Mouse (Mus musculus) liver, adult 2 months (tissue): ENCODE data around the gene Aqp1. TPM values are rescaled to one million over a fixed set of nuclear protein-coding genes. Genes with fewer than 3 reads are reported as not detected.

Experiments
- DNase-seq: peaks from one replicate; pipeline ENCODE4 v3.0.0-alpha.2; 2011; ENCODE audit warnings: low read depth, low spot score; ENCODE audit errors: extremely low read depth
- H3K27ac ChIP-seq: fragments of 200-500 bp; replicated peaks from 2 replicates; pipeline ENCODE4 v1.5.1; 2012; ENCODE audit warnings: low read depth, mild to moderate bottlenecking, control low read depth, inconsistent platforms, low read length; ENCODE audit not compliant: insufficient read depth
- H3K27me3 ChIP-seq: fragments of 200-500 bp; 2 replicates; pipeline ENCODE4 v1.6.1; 2012; ENCODE audit warnings: mild to moderate bottlenecking, moderate library complexity, low read length, inconsistent platforms; ENCODE audit not compliant: control insufficient read depth, insufficient read depth
- H3K36me3 ChIP-seq: fragments of 200-500 bp; 2 replicates; pipeline ENCODE4 v1.6.1; 2012; ENCODE audit warnings: low read length, inconsistent platforms; ENCODE audit not compliant: control insufficient read depth, insufficient read depth
- H3K4me1 ChIP-seq: fragments of 200-500 bp; 2 replicates; pipeline ENCODE4 v1.6.1; 2011; ENCODE audit warnings: low read length; ENCODE audit not compliant: control insufficient read depth, insufficient read depth
- H3K4me3 ChIP-seq: fragments of 200-500 bp; 2 replicates; pipeline ENCODE4 v1.5.1; 2011; ENCODE audit warnings: low read depth, mild to moderate bottlenecking, control low read depth, low read length, moderate library complexity; ENCODE audit not compliant: insufficient read depth
- H3K79me2 ChIP-seq: fragments of 200-500 bp; 2 replicates; pipeline ENCODE4 v1.6.1; 2012; ENCODE audit warnings: inconsistent platforms, mild to moderate bottlenecking, low read length, moderate library complexity; ENCODE audit not compliant: control insufficient read depth, insufficient read depth
- H3K9ac ChIP-seq: fragments of 200-500 bp; 2 replicates; pipeline ENCODE4 v1.6.1; 2012; ENCODE audit warnings: low read depth, mild to moderate bottlenecking, control low read depth, inconsistent platforms, low read length
- CTCF ChIP-seq: fragments of 200-500 bp; IDR thresholded peaks from 2 replicates; pipeline ENCODE4 v1.5.1; 2011; ENCODE audit warnings: low read depth, low read length, control low read depth
- POLR2A ChIP-seq: fragments of 200-500 bp; IDR thresholded peaks from 2 replicates; pipeline ENCODE4 v1.6.1; 2011; ENCODE audit warnings: low read length, control low read depth; ENCODE audit not compliant: insufficient read depth; ENCODE audit errors: extremely low read depth
- WGBS: fragments of 180-500 bp; shearing (Covaris S2); methylation state at CpG from one replicate; pipeline ENCODE4 v1.1.7; 2018; 5-methylcytosine and 5-hydroxymethylcytosine counted together
- polyA plus RNA-seq: library from polyadenylated mRNA; depleted of rRNA; stranded (reverse); fragments of >200 nt; gene quantifications from 2 replicates; pipeline ENCODE4 v1.2.3, GENCODE M21; 2012
- total RNA-seq: library from RNA; depleted of rRNA; stranded (reverse); fragments of >200 nt; gene quantifications from 2 replicates; pipeline ENCODE4 v1.2.3, GENCODE M21; 2014

Aqp1 gene
- total and polyA plus RNA-seq, 2 experiments = 88.6 to 91.4 TPM

DNA sequence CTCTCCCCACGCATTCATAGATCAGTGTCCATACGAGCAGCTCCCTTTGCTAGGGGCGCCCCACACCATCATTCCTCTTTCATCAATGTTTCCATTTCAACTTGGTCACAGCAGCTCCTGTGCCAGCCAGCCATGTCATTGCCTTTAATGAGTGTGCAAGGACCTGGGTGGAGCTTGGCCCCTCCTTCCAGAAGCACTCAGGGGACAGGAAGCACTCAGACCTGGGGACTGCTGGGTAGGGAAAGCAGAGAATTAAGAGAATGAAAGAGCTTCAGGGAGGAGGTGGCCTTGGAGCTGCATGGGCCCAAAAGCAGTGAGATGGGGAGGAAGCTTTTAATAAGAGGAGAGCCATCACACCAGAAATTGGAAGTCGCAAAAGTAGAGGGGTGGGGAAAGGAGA, 45.7 kb downstream of the Aqp1 start:
- DNase-seq = no peak
- WGBS = 92% methylated on average over 4 of the region's 4 CpGs
- no peak for TF ChIP-seq POLR2A
- TF ChIP-seq CTCF = no peak
- H3K79me2 ChIP-seq = no peaks in the 10 kb centered on the region
- H3K27ac ChIP-seq = no peak overlapping the region
- H3K4me3 ChIP-seq = no peak overlapping the region
- no peaks in the 10 kb centered on the region; the same call in 1 of the 2 replicates for H3K4me1 ChIP-seq
- no peaks in the 10 kb centered on the region for H3K36me3 ChIP-seq
- H3K27me3 ChIP-seq = no peaks in the 10 kb centered on the region
- no peak overlapping the region for H3K9ac ChIP-seq

DNA sequence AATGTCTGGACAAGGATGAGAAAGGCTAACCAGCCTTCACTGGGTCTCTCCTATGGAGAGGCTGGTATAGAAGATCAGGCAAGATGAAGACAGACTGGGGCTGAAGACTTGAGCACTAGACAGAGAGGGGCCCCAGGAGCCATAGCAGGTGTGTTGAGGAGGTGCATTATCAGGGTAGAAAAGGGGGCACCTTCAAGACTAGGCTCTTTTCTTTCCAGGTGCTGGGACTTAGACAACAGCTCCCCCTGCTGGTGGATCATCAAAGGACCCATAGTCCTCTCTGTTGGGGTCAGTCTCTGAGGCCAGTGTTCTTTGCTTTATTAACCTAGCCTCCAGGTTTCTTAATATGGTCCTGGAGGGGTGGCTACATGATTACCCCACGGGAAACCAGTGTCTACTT, 47.7 kb downstream of the Aqp1 start:
- no peaks in the 10 kb centered on the region for H3K27me3 ChIP-seq
- no peak overlapping the region for H3K27ac ChIP-seq
- no peaks in the 10 kb centered on the region for H3K79me2 ChIP-seq
- H3K4me3 ChIP-seq = no peak overlapping the region
- no peaks in the 10 kb centered on the region; the same call in 1 of the 2 replicates for H3K4me1 ChIP-seq
- no peaks in the 10 kb centered on the region for H3K36me3 ChIP-seq
- TF ChIP-seq CTCF (peak; percentile 63; the same call in 1 of the 2 replicates), POLR2A (no peak)
- 0% methylated on average over 1 of the region's 1 CpGs for WGBS
- H3K9ac ChIP-seq = no peak overlapping the region
- DNase-seq = peak; percentile 37

DNA sequence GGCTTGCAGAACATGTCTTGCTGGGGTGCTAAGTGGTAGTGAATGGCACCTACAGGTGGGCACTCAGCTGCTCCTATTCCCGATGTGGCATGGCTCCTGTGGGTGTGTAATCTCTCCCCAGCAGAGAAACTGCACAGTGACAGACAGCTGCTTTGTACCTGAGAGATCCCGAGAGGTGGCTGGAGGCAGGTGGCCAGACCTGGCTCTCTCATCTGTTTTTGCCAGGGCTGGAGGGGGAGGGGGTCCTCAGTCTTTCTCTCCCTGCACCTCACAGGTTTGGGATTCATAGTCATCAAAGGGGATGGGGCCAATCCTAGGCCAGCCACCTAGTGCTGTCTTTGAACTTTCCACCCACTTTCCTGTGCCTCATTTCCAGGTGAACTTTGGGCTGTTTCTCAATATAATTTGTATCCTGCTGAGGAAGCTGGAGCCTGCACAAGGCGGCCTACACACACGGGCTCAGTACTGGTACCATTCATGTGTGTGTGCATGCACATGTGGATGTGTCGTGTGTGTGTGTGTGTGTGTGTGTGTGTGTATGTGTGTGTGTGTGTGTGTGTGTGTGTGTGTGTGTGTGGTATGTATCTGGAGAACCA, 48.2 kb downstream of the Aqp1 start:
- 28% methylated on average over 5 of the region's 5 CpGs for WGBS
- no peaks in the 10 kb centered on the region; the same call in 1 of the 2 replicates for H3K4me1 ChIP-seq
- H3K27ac ChIP-seq = no peak overlapping the region

DNA sequence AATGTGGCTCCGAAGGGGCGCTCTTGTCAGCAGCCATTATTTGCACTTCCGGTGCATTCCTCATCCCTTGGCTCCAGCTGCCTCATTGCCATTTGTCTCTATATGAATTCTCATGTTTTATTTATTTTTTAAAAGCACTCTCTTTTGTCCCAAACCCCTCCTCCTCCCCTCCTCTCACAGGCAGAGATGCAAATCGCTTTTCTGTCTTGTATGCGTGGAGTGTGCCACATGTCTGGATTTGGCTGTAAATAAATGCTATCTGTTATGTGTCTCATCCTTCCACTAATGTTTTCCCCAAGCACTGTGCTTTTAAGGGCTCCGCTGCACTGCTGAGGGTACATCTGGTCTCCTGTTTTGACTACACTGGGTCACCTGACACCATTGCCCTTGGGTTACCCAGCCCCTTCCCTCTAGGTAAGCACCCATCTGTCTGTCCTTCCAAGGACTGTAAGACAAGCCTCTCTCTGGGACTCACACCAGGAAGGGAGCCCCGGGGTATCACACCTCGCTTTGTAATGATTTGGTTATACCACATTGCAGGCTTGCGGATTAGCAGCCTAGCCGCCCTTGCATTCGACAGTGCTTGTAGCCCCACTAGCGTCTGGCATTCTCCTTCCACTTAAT, 52.4 kb downstream of the Aqp1 start:
- no peaks in the 10 kb centered on the region; the same call in 1 of the 2 replicates for H3K4me1 ChIP-seq
- 69% methylated on average over 12 of the region's 12 CpGs for WGBS
- no peaks in the 10 kb centered on the region for H3K27me3 ChIP-seq
- no peak for DNase-seq
- H3K79me2 ChIP-seq = no peaks in the 10 kb centered on the region
- no peak overlapping the region for H3K4me3 ChIP-seq
- H3K27ac ChIP-seq = no peak overlapping the region
- no peak for TF ChIP-seq POLR2A
- TF ChIP-seq CTCF = no peak
- H3K36me3 ChIP-seq = no peaks in the 10 kb centered on the region
- no peak overlapping the region for H3K9ac ChIP-seq

More for the DNA sequence above, 48.2 kb downstream of the Aqp1 start:
- Histone ChIP-seq H3K79me2 (no peaks in the 10 kb centered on the region), H3K27me3 (no peaks in the 10 kb centered on the region), H3K9ac (no peak overlapping the region), H3K4me3 (no peak overlapping the region), H3K36me3 (no peaks in the 10 kb centered on the region)
- DNase-seq = peak; percentile 80
- no peak for TF ChIP-seq CTCF

DNA sequence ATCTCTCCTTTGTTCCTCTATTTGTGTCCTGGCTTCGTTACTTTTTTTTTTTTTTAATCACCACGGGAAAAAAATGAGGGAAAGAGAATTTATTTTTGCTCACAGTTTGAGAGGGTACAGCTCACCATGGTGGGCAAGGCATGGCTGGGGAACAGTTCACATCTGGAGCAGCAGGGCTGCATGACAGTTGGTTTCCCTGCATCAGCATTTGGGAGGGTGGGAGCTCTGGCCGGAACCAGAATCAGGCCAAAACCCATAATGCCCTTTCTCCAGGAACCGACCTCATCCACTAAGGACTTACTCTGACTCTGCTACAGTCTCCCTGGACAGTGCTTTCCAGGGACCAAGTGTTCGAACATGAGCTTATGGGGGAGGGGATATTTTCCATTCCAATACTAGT, 53.1 kb downstream of the Aqp1 start:
- 53% methylated on average over 5 of the region's 5 CpGs for WGBS
- Histone ChIP-seq H3K27me3 (no peaks in the 10 kb centered on the region), H3K4me1 (no peaks in the 10 kb centered on the region), H3K27ac (no peak overlapping the region), H3K4me3 (no peak overlapping the region), H3K9ac (no peak overlapping the region), H3K79me2 (no peaks in the 10 kb centered on the region), H3K36me3 (no peaks in the 10 kb centered on the region)
- DNase-seq = no peak
- TF ChIP-seq CTCF (no peak), POLR2A (no peak)

DNA sequence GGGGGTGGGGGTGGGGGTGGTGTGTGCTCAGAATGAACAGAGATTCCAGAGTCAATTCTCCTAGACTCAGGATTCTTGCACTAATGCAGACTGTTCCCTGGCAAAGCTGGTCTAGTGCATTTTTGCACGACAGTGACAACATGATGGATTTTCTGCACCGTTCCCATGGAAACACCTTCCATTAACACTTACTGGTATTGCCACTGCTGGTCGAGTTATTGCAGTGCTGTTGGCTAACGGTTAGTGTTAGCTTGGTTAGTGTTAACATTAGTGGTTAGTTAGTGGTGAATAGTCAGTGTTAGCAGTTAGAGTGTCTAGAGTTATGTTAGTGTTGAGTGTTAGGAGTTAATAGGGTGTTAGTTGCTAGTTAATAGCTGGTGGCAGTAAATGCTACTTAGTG, 55.6 kb downstream of the Aqp1 start:
- Histone ChIP-seq H3K36me3 (no peaks in the 10 kb centered on the region), H3K4me3 (no peak overlapping the region), H3K79me2 (no peaks in the 10 kb centered on the region), H3K9ac (no peak overlapping the region), H3K4me1 (no peaks in the 10 kb centered on the region), H3K27ac (no peak overlapping the region), H3K27me3 (no peaks in the 10 kb centered on the region)
- 62% methylated on average over 4 of the region's 4 CpGs for WGBS
- TF ChIP-seq POLR2A = no peak
- no peak for TF ChIP-seq CTCF
- no peak for DNase-seq
